Mouse (Mus musculus): ENCODE measurements at regions not wholly inside any gene's neighbourhood (a gene's known extent, or its start where the extent isn't known, plus 50 kb on each side); places are given as distances from the start of the nearest gene placed in this dataset.

GRCm38 (mm10) chr12:39888493-39888892 lies 149.3 kb downstream of the Arl4a start:
- DNase-seq (ENCODE audit: low read depth, low spot score) = no peak
- H3K36me3 ChIP-seq (ENCODE audit: control insufficient read depth, insufficient read depth, low read length, poor library complexity, severe bottlenecking) = no peaks in the 10 kb centered on the region

DNA sequence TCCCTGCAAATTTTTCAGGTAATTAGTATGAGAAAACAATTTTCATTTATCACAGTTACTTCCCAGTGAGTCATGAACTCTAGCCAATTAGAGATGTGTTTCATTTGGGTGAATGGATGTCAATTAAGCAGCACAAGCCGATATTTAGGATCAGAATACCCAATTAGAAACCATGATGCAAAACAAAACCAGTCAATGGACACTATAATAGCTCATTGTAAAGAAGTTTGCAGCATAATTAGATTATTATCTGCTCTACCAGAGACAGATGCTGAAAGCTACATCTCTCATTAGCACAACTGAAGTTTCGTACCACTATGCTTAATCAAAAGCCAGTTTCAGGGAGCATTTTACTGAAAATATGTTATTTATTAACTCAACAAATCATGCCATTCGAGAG lies 152.5 kb downstream of the Arl4a start:
- Histone ChIP-seq H3K27me3 (ENCODE audit: control insufficient read depth, insufficient read depth, low read length, poor library complexity, severe bottlenecking) (no peaks in the 10 kb centered on the region), H3K36me3 (ENCODE audit: control insufficient read depth, insufficient read depth, low read length, poor library complexity, severe bottlenecking) (no peaks in the 10 kb centered on the region)
- DNase-seq (ENCODE audit: low read depth, low spot score) = no peak

More at GRCm38 (mm10) chr12:39888493-39888892, 149.3 kb downstream of the Arl4a start:
- no peaks in the 10 kb centered on the region for H3K27me3 ChIP-seq (ENCODE audit: control insufficient read depth, insufficient read depth, low read length, poor library complexity, severe bottlenecking)

GRCm38 (mm10) chr12:39880309-39880708 lies 157.5 kb downstream of the Arl4a start:
- H3K36me3 ChIP-seq (ENCODE audit: control insufficient read depth, insufficient read depth, low read length, poor library complexity, severe bottlenecking) = no peaks in the 10 kb centered on the region
- no peak for DNase-seq (ENCODE audit: low read depth, low spot score)

GRCm38 (mm10) chr12:39873917-39874316 lies 163.9 kb downstream of the Arl4a start:
- DNase-seq (ENCODE audit: low read depth, low spot score) = no peak
- Histone ChIP-seq H3K27me3 (ENCODE audit: control insufficient read depth, insufficient read depth, low read length, poor library complexity, severe bottlenecking) (no peaks in the 10 kb centered on the region), H3K36me3 (ENCODE audit: control insufficient read depth, insufficient read depth, low read length, poor library complexity, severe bottlenecking) (no peaks in the 10 kb centered on the region)

More at GRCm38 (mm10) chr12:39880309-39880708, 157.5 kb downstream of the Arl4a start:
- H3K27me3 ChIP-seq (ENCODE audit: control insufficient read depth, insufficient read depth, low read length, poor library complexity, severe bottlenecking) = no peaks in the 10 kb centered on the region

- H3K36me3 ChIP-seq (ENCODE audit: control insufficient read depth, insufficient read depth, low read length, poor library complexity, severe bottlenecking) = no peaks in the 10 kb centered on the region
- no peak for DNase-seq (ENCODE audit: low read depth, low spot score)
- no peaks in the 10 kb centered on the region for H3K27me3 ChIP-seq (ENCODE audit: control insufficient read depth, insufficient read depth, low read length, poor library complexity, severe bottlenecking)
Measured at GRCm38 (mm10) chr12:39861797-39862196, 176.0 kb downstream of the Arl4a start.

DNA sequence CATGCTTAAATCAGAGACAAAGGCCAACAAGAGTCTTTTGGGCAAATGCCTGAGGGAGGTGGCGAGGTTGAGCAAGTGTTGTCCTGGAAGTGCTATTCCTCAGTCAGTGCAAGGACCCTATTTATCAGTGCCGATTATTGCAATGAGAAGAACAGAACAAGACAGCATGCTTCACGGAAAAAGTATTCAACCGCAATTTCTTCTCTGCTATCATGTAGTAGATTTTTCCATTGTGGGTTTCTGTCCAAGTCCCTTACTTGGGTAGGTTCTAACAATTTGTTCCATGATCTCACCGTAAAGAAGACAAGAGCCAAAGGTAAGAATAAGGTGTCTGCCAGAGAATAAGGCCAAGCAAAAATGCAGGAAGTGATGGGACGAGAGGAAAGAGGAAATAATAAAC lies 186.2 kb downstream of the Arl4a start:
- no peak for DNase-seq (ENCODE audit: low read depth, low spot score)
- Histone ChIP-seq H3K27me3 (ENCODE audit: control insufficient read depth, insufficient read depth, low read length, poor library complexity, severe bottlenecking) (no peaks in the 10 kb centered on the region), H3K36me3 (ENCODE audit: control insufficient read depth, insufficient read depth, low read length, poor library complexity, severe bottlenecking) (no peaks in the 10 kb centered on the region)

GRCm38 (mm10) chr12:39849346-39850058 lies 188.3 kb downstream of the Arl4a start:
- DNase-seq (ENCODE audit: low read depth, low spot score) = no peak
- H3K27me3 ChIP-seq (ENCODE audit: control insufficient read depth, insufficient read depth, low read length, poor library complexity, severe bottlenecking) = no peaks in the 10 kb centered on the region

DNA sequence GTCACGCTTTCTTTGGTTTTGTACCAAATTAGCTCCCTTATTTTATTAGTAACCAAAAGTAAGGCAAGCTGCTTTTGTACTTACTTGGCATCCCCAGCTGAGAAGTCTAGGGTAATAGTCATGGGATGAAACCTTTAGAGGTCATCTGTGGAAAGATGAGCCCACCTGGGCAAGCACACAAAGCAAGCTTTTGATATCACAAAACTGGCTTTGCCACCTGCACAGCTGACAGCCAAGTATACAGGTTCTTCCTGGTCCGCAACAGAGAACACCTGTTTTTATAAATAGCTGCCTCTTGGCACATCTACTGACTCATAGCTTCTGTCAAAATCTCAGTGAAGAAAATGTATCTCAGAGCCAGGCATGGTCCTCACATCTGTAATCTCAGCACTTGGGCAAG lies 197.2 kb downstream of the Arl4a start:
- no peaks in the 10 kb centered on the region for H3K36me3 ChIP-seq (ENCODE audit: control insufficient read depth, insufficient read depth, low read length, poor library complexity, severe bottlenecking)
- H3K27me3 ChIP-seq (ENCODE audit: control insufficient read depth, insufficient read depth, low read length, poor library complexity, severe bottlenecking) = no peaks in the 10 kb centered on the region
- no peak for DNase-seq (ENCODE audit: low read depth, low spot score)

More at GRCm38 (mm10) chr12:39849346-39850058, 188.3 kb downstream of the Arl4a start:
- H3K36me3 ChIP-seq (ENCODE audit: control insufficient read depth, insufficient read depth, low read length, poor library complexity, severe bottlenecking) = no peaks in the 10 kb centered on the region

GRCm38 (mm10) chr12:39840179-39840578 lies 197.6 kb downstream of the Arl4a start:
- Histone ChIP-seq H3K36me3 (ENCODE audit: control insufficient read depth, insufficient read depth, low read length, poor library complexity, severe bottlenecking) (no peaks in the 10 kb centered on the region), H3K27me3 (ENCODE audit: control insufficient read depth, insufficient read depth, low read length, poor library complexity, severe bottlenecking) (no peaks in the 10 kb centered on the region)
- no peak for DNase-seq (ENCODE audit: low read depth, low spot score)

GRCm38 (mm10) chr12:39831079-39831478 lies 206.7 kb downstream of the Arl4a start:
- H3K27me3 ChIP-seq (ENCODE audit: control insufficient read depth, insufficient read depth, low read length, poor library complexity, severe bottlenecking) = no peaks in the 10 kb centered on the region
- no peak for DNase-seq (ENCODE audit: low read depth, low spot score)
- no peaks in the 10 kb centered on the region for H3K36me3 ChIP-seq (ENCODE audit: control insufficient read depth, insufficient read depth, low read length, poor library complexity, severe bottlenecking)

GRCm38 (mm10) chr12:39830530-39830929 lies 207.3 kb downstream of the Arl4a start:
- no peaks in the 10 kb centered on the region for H3K27me3 ChIP-seq (ENCODE audit: control insufficient read depth, insufficient read depth, low read length, poor library complexity, severe bottlenecking)
- H3K36me3 ChIP-seq (ENCODE audit: control insufficient read depth, insufficient read depth, low read length, poor library complexity, severe bottlenecking) = no peaks in the 10 kb centered on the region
- no peak for DNase-seq (ENCODE audit: low read depth, low spot score)

GRCm38 (mm10) chr12:39822671-39823070 lies 215.2 kb downstream of the Arl4a start:
- no peak for DNase-seq (ENCODE audit: low read depth, low spot score)
- Histone ChIP-seq H3K27me3 (ENCODE audit: control insufficient read depth, insufficient read depth, low read length, poor library complexity, severe bottlenecking) (no peaks in the 10 kb centered on the region), H3K36me3 (ENCODE audit: control insufficient read depth, insufficient read depth, low read length, poor library complexity, severe bottlenecking) (no peaks in the 10 kb centered on the region)

GRCm38 (mm10) chr12:39801536-39801935 lies 236.3 kb downstream of the Arl4a start:
- Histone ChIP-seq H3K36me3 (ENCODE audit: control insufficient read depth, insufficient read depth, low read length, poor library complexity, severe bottlenecking) (no peaks in the 10 kb centered on the region), H3K27me3 (ENCODE audit: control insufficient read depth, insufficient read depth, low read length, poor library complexity, severe bottlenecking) (no peaks in the 10 kb centered on the region)
- no peak for DNase-seq (ENCODE audit: low read depth, low spot score)

DNA sequence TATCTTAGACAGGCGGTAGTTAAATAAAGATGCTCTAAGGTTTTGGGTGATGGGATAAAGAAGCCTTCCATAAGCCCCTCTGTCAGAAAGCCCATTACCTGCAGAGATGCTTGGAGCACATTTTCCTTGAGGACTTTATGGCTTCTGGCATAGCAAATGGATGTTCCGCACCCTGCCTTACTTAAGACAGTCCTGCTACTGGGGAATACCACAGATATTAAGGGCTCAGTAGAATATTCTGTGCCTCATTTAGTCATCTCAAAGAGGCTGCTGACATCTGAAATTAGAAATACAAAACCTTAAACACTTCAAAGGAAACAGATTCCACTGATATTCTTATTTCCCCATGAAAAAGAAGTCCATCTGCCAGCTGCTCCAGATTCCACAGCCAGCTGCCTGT lies 240.0 kb downstream of the Arl4a start:
- H3K36me3 ChIP-seq (ENCODE audit: control insufficient read depth, insufficient read depth, low read length, poor library complexity, severe bottlenecking) = no peaks in the 10 kb centered on the region
- no peak for DNase-seq (ENCODE audit: low read depth, low spot score)
- no peaks in the 10 kb centered on the region for H3K27me3 ChIP-seq (ENCODE audit: control insufficient read depth, insufficient read depth, low read length, poor library complexity, severe bottlenecking)

DNA sequence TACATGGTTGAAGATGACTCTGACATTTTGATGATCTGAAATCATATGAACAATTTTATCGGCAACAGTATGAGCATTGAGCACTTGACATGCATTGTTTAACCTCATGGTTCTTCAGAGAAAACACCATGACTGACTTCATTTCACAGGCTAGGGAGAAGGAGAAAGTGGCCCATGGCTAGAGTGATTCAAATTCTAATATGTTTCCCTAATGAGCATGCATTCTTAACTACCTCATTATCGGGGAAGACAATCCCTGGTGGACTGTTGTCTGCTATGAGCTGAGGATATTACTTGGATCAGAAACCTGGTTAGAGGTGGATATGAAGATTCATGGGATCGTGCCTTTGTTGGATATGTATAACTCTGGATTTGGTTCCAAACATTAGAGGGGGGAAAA lies 240.9 kb downstream of the Arl4a start:
- no peaks in the 10 kb centered on the region for H3K27me3 ChIP-seq (ENCODE audit: control insufficient read depth, insufficient read depth, low read length, poor library complexity, severe bottlenecking)
- no peaks in the 10 kb centered on the region for H3K36me3 ChIP-seq (ENCODE audit: control insufficient read depth, insufficient read depth, low read length, poor library complexity, severe bottlenecking)
- DNase-seq (ENCODE audit: low read depth, low spot score) = no peak

DNA sequence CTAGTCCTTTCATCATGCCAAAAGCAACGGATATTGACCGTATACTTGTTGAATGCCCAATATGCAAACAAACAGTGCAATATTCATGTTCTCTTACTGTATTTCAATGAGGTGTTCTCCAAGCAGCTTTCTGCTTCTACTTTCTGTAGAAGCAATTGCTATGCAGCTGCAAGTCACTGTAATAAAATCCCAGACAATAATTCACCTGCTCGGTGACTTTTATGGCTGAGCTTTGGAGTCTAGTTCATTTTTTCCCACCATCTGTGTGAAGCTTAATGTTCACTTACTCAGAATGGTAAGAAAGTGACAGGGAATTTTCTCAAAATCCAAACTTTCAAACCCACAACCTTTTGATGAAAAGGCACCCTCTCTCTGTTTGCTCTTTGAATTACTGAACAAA lies 252.8 kb downstream of the Arl4a start:
- no peak for DNase-seq (ENCODE audit: low read depth, low spot score)
- Histone ChIP-seq H3K27me3 (ENCODE audit: control insufficient read depth, insufficient read depth, low read length, poor library complexity, severe bottlenecking) (no peaks in the 10 kb centered on the region), H3K36me3 (ENCODE audit: control insufficient read depth, insufficient read depth, low read length, poor library complexity, severe bottlenecking) (no peaks in the 10 kb centered on the region)

Data from splenic B cell, adult 2 months (primary cell).